Comparison of ENCODE assay signal across 17 mouse cellular contexts in genomic region chr19:45441717-45442116, GRCm38 (mm10).
DNase-seq lines count a peak whose midpoint lies in the region; ATAC-seq and TF ChIP-seq lines count a peak whose summit lies in the region.
"Had no signal": no experiment of that assay in that cellular context is flagged by ENCODE, and none has a peak within 500 bp of the region (broad histone marks: within the 10 kb centered on the region; RNA-seq: fewer than 3 reads in every experiment).

No protein-coding gene starts in this region.

- no peak overlapping the region for H3K9ac ChIP-seq in heart, adult 2 months (ENCODE audit: low read depth, low read length)
- H3K9ac ChIP-seq in midbrain, embryonic 14.5 days (replicated peaks; ENCODE audit: low read length), result no peak overlapping the region
- no peak overlapping the region for H3K9ac ChIP-seq in midbrain, embryonic 16.5 days (ENCODE audit: low read depth, low read length)
- H3K9ac ChIP-seq in heart, embryonic 14.5 days (ENCODE audit: low read length), result peak overlapping the region; percentile 2; the same call in 1 of the 2 replicates
- no peak overlapping the region for H3K9ac ChIP-seq in kidney, embryonic 16.5 days (replicated peaks; ENCODE audit: low read length)
- H3K9ac ChIP-seq: embryonic facial prominence, embryonic 15.5 days; limb, embryonic 15.5 days; midbrain, embryonic 12.5 days had no signal

- TF ChIP-seq POLR2A in heart, adult 2 months (IDR thresholded peaks at IDR 0.05; ENCODE audit: insufficient read depth, low read depth, low read length), result no peak

- TF ChIP-seq EP300 in heart, adult 2 months (IDR thresholded peaks at IDR 0.05; ENCODE audit: insufficient read depth, low read depth, low read length), result no peak

- TF ChIP-seq CTCF in heart, adult 2 months (IDR thresholded peaks at IDR 0.05), result no peak

- no peak overlapping the region for H3K4me2 ChIP-seq in midbrain, embryonic 14.5 days (ENCODE audit: low read length)
- no peak overlapping the region for H3K4me2 ChIP-seq in midbrain, embryonic 16.5 days (ENCODE audit: low read length)
- peak overlapping the region; percentile 34 for H3K4me2 ChIP-seq in heart, embryonic 14.5 days (ENCODE audit: low read length)
- H3K4me2 ChIP-seq in kidney, embryonic 16.5 days (replicated peaks; ENCODE audit: low read depth, low read length), result no peak overlapping the region
- H3K4me2 ChIP-seq: embryonic facial prominence, embryonic 15.5 days; limb, embryonic 15.5 days; midbrain, embryonic 12.5 days had no signal

- H3K4me3 ChIP-seq in heart, adult 2 months, result peak overlapping the region; percentile 19
- H3K4me3 ChIP-seq in midbrain, embryonic 14.5 days (replicated peaks; ENCODE audit: low read depth, low read length), result no peak overlapping the region
- H3K4me3 ChIP-seq in midbrain, embryonic 16.5 days (ENCODE audit: low read depth, low read length), result no peak overlapping the region
- H3K4me3 ChIP-seq in heart, embryonic 14.5 days (ENCODE audit: control insufficient read depth in 1 of 2, insufficient read depth in 1 of 2, low read depth in 1 of 2, low read length in 2 of 2), result no peak overlapping the region
- no peak overlapping the region for H3K4me3 ChIP-seq in kidney, embryonic 16.5 days (ENCODE audit: low read length)
- H3K4me3 ChIP-seq: embryonic facial prominence, embryonic 15.5 days; limb, embryonic 15.5 days; midbrain, embryonic 12.5 days had no signal

- H3K36me3 ChIP-seq in heart, adult 2 months (ENCODE audit: control insufficient read depth, insufficient read depth, low read length), result peaks cover 18% of the 10 kb centered on the region
- H3K36me3 ChIP-seq in midbrain, embryonic 14.5 days (ENCODE audit: control insufficient read depth, insufficient read depth, low read length), result no peaks in the 10 kb centered on the region
- H3K36me3 ChIP-seq in midbrain, embryonic 16.5 days (ENCODE audit: control insufficient read depth, insufficient read depth, low read length), result no peaks in the 10 kb centered on the region
- peaks cover 3% of the 10 kb centered on the region; the same call in 1 of the 2 replicates for H3K36me3 ChIP-seq in heart, embryonic 14.5 days (ENCODE audit: control insufficient read depth, insufficient read depth, low read length)
- 0 out of 2 replicates have a peak, but pooled peaks cover 3% of the 10 kb centered on the region for H3K36me3 ChIP-seq in kidney, embryonic 16.5 days (ENCODE audit: insufficient read depth, low read length)
- H3K36me3 ChIP-seq: embryonic facial prominence, embryonic 15.5 days; midbrain, embryonic 12.5 days had no signal

- no peaks in the 10 kb centered on the region for H3K9me3 ChIP-seq in midbrain, embryonic 14.5 days (ENCODE audit: control insufficient read depth, low read length)
- no peaks in the 10 kb centered on the region for H3K9me3 ChIP-seq in midbrain, embryonic 16.5 days (replicated peaks; ENCODE audit: control insufficient read depth, low read length, poor library complexity, severe bottlenecking)
- no peaks in the 10 kb centered on the region for H3K9me3 ChIP-seq in heart, embryonic 14.5 days (ENCODE audit: control insufficient read depth, low read length)
- no peaks in the 10 kb centered on the region for H3K9me3 ChIP-seq in kidney, embryonic 16.5 days (ENCODE audit: low read length)
- H3K9me3 ChIP-seq: embryonic facial prominence, embryonic 15.5 days; limb, embryonic 15.5 days; midbrain, embryonic 12.5 days had no signal

- ATAC-seq in midbrain, embryonic 14.5 days (ENCODE audit: low FRiP score, low TSS enrichment), result no peak
- ATAC-seq in midbrain, embryonic 16.5 days, result no peak
- no peak for ATAC-seq in heart, embryonic 14.5 days (ENCODE audit: insufficient number of reproducible peaks, insufficient read depth, low FRiP score, low read depth)
- no peak for ATAC-seq in kidney, embryonic 16.5 days (ENCODE audit: low FRiP score, low TSS enrichment)
- ATAC-seq: intestine, embryonic 16.5 days had no signal

- peak overlapping the region; percentile 74 for H3K27ac ChIP-seq in heart, adult 2 months
- H3K27ac ChIP-seq in midbrain, embryonic 14.5 days (replicated peaks; ENCODE audit: low read depth, low read length), result 0 out of 2 replicates have a peak overlapping the region, but pooled peaks have one; percentile 26
- no peak overlapping the region for H3K27ac ChIP-seq in midbrain, embryonic 16.5 days (ENCODE audit: low read length)
- H3K27ac ChIP-seq in heart, embryonic 14.5 days (replicated peaks in 1 of 2; ENCODE audit: control insufficient read depth in 1 of 2, insufficient read depth in 1 of 2, low read depth in 2 of 2, low read length in 2 of 2), result peak overlapping the region; percentile 61 to 89
- no peak overlapping the region for H3K27ac ChIP-seq in kidney, embryonic 16.5 days (ENCODE audit: low read length)
- H3K27ac ChIP-seq: embryonic facial prominence, embryonic 15.5 days; limb, embryonic 15.5 days had no signal

- WGBS in heart, adult 2 months, result 16% methylated on average over 7 of the region's 7 CpGs
- 52% methylated on average over 7 of the region's 7 CpGs for WGBS in midbrain, embryonic 14.5 days
- WGBS in midbrain, embryonic 16.5 days, result 37% methylated on average over 7 of the region's 7 CpGs
- 13% methylated on average over 7 of the region's 7 CpGs for WGBS in heart, embryonic 14.5 days
- WGBS in kidney, embryonic 16.5 days, result 59% methylated on average over 7 of the region's 7 CpGs

- peak; percentile 24 to 30 for DNase-seq in heart, adult 2 months
- no peak for DNase-seq in heart, postnatal 14 days
- DNase-seq in midbrain, embryonic 14.5 days, result no peak
- peak; percentile 38 for DNase-seq in retina, postnatal 1 day
- DNase-seq in urinary bladder, postnatal 14 days (ENCODE audit: low spot score), result no peak
- DNase-seq: adrenal gland, postnatal 10 days; cerebellum, adult 8-10 months; kidney, postnatal 14 days; lung, postnatal 36 days; thymus, adult 18-20 months had no signal

- H3K4me1 ChIP-seq in heart, adult 2 months (ENCODE audit: control insufficient read depth, insufficient read depth, low read length), result peaks cover 5% of the 10 kb centered on the region
- H3K4me1 ChIP-seq in midbrain, embryonic 14.5 days (ENCODE audit: control insufficient read depth, insufficient read depth, low read length), result peaks cover 29% of the 10 kb centered on the region
- H3K4me1 ChIP-seq in midbrain, embryonic 16.5 days (ENCODE audit: control insufficient read depth, insufficient read depth, low read length), result peaks cover 18% of the 10 kb centered on the region
- peaks cover 4 to 24% of the 10 kb centered on the region in 2 experiments; a peak in 3 of 4 replicates for H3K4me1 ChIP-seq in heart, embryonic 14.5 days (ENCODE audit: control insufficient read depth in 2 of 2, insufficient read depth in 2 of 2, low read length in 2 of 2)
- 0 out of 2 replicates have a peak, but pooled peaks cover 4% of the 10 kb centered on the region for H3K4me1 ChIP-seq in kidney, embryonic 16.5 days (ENCODE audit: insufficient read depth, low read length)

- H3K79me2 ChIP-seq in heart, adult 2 months (replicated peaks; ENCODE audit: control insufficient read depth, insufficient read depth, low read length), result no peaks in the 10 kb centered on the region

- intact Hi-C loops in heart, adult 2 months (cut with DNase I), result no loop called here
- intact Hi-C loops in heart, postnatal 14 days (cut with DNase I), result no loop called here

- no peaks in the 10 kb centered on the region for H3K27me3 ChIP-seq in heart, adult 2 months (ENCODE audit: control insufficient read depth, insufficient read depth, low read length)
- no peaks in the 10 kb centered on the region for H3K27me3 ChIP-seq in midbrain, embryonic 14.5 days (ENCODE audit: control insufficient read depth, insufficient read depth, low read length)
- H3K27me3 ChIP-seq in midbrain, embryonic 16.5 days (ENCODE audit: control insufficient read depth, insufficient read depth, low read depth, low read length), result no peaks in the 10 kb centered on the region
- no peaks in the 10 kb centered on the region for H3K27me3 ChIP-seq in heart, embryonic 14.5 days (ENCODE audit: control insufficient read depth, insufficient read depth, low read length)
- no peaks in the 10 kb centered on the region for H3K27me3 ChIP-seq in kidney, embryonic 16.5 days (ENCODE audit: insufficient read depth, low read length)
- H3K27me3 ChIP-seq: embryonic facial prominence, embryonic 15.5 days; limb, embryonic 15.5 days had no signal

Comparison
In these comparisons a context has a peak if more than half of its experiments do, and no peak if none do; other contexts are left out.
1. DNase-seq: peak in heart, adult 2 months (2 of 2) and retina, postnatal 1 day (single experiment); none in heart, postnatal 14 days (0 of 2), midbrain, embryonic 14.5 days (single experiment) and urinary bladder, postnatal 14 days (single experiment).
2. H3K27ac ChIP-seq: peak in heart, adult 2 months (single experiment), midbrain, embryonic 14.5 days (single experiment) and heart, embryonic 14.5 days (2 of 2); none in midbrain, embryonic 16.5 days (single experiment) and kidney, embryonic 16.5 days (single experiment).